Mouse (Mus musculus) ES-E14 (cell line): Measurements from ENCODE around the gene Fut1. TPM values are rescaled to one million over a fixed set of nuclear protein-coding genes. Genes with fewer than 3 reads are reported as not detected.

Source experiments
- DNase-seq: peaks from one replicate; pipeline ENCODE4 v3.0.0-alpha.2; 2013; ENCODE audit warnings: low read depth, low spot score
- H3K27ac ChIP-seq: 2 replicates; pipeline ENCODE4 v1.5.1; 2012; ENCODE audit warnings: low read depth, mild to moderate bottlenecking, low read length, moderate library complexity, mixed read lengths; ENCODE audit not compliant: poor library complexity, insufficient read depth, severe bottlenecking
- H3K36me3 ChIP-seq: 2 replicates; pipeline ENCODE4 v1.6.1; 2012; ENCODE audit warnings: mild to moderate bottlenecking, low read length, moderate library complexity, mixed read lengths; ENCODE audit not compliant: control insufficient read depth, poor library complexity, insufficient read depth, severe bottlenecking
- H3K4me1 ChIP-seq, 2 experiments: fragments of 150-350 bp in 1 of 2; sonication (generic) in 1 of 2; 2 replicates each; pipeline ENCODE4 v1.6.1; 2012; ENCODE audit warnings: low read length in 2 of 2, mild to moderate bottlenecking in 1 of 2, mixed read lengths in 1 of 2; ENCODE audit not compliant: control insufficient read depth in 2 of 2, insufficient read depth in 2 of 2, poor library complexity in 1 of 2
- H3K4me3 ChIP-seq, 2 experiments: fragments of 150-350 bp in 1 of 2; sonication (generic) in 1 of 2; 2 replicates each; pipeline ENCODE4 v1.5.1; 2012; ENCODE audit warnings: low read length in 2 of 2, low read depth in 1 of 2, mild to moderate bottlenecking in 1 of 2, mixed read lengths in 1 of 2; ENCODE audit not compliant: insufficient read depth in 1 of 2, poor library complexity in 1 of 2, severe bottlenecking in 1 of 2
- H3K9ac ChIP-seq: 2 replicates; pipeline ENCODE4 v1.6.1; 2012; ENCODE audit warnings: low read depth, mild to moderate bottlenecking, low read length, mixed read lengths; ENCODE audit not compliant: poor library complexity, insufficient read depth, severe bottlenecking
- H3K9me3 ChIP-seq: fragments of 150-350 bp; sonication (generic); 2 replicates; pipeline ENCODE4 v1.6.1; 2012; ENCODE audit warnings: low read depth, mild to moderate bottlenecking, low read length; ENCODE audit not compliant: control insufficient read depth, insufficient read depth
- CHD2 ChIP-seq: IDR thresholded peaks from 2 replicates; pipeline ENCODE4 v1.6.1; 2014; ENCODE audit warnings: mild to moderate bottlenecking, low read depth, low read length, inconsistent platforms
- HCFC1 ChIP-seq: IDR thresholded peaks from 2 replicates; pipeline ENCODE4 v1.6.1; 2012; ENCODE audit warnings: low read length, inconsistent platforms, borderline replicate concordance; ENCODE audit not compliant: insufficient read depth
- MAFK ChIP-seq: IDR thresholded peaks from 2 replicates; pipeline ENCODE4 v1.6.1; 2014; ENCODE audit warnings: mild to moderate bottlenecking, low read depth, low read length, inconsistent platforms; ENCODE audit not compliant: insufficient read depth
- ZC3H11A ChIP-seq: IDR thresholded peaks from 2 replicates; pipeline ENCODE4 v1.6.1; 2012; ENCODE audit warnings: low read depth, mild to moderate bottlenecking, inconsistent platforms, low read length, borderline replicate concordance
- ZNF384 ChIP-seq: IDR thresholded peaks from 2 replicates; pipeline ENCODE4 v1.6.1; 2012; ENCODE audit warnings: low read depth, low read length, inconsistent platforms
- in situ Hi-C, 2 experiments: fragments of 600-800 bp; cut with MboI; formaldehyde crosslinking; loops; one replicate each; pipeline ENCODE4 v1.15.1; 2025; ENCODE audit warnings: low sequenced_read_pairs in 2 of 2, inconsistent platforms in 1 of 2; ENCODE audit not compliant: unreplicated experiment in 2 of 2
- total RNA-seq: library from RNA; depleted of rRNA; stranded (reverse); fragments of 300-350 nt; gene quantifications from 2 replicates; pipeline ENCODE4 v1.2.3, GENCODE M21; 2012; rRNA removed

The Fut1 gene
- 0.49 and 2.5 TPM in 2 replicates for total RNA-seq

- no peak for DNase-seq
- Histone ChIP-seq H3K4me1 (peaks cover 2 to 5% of the 10 kb centered on the region in 2 experiments; a peak in 1 of 4 replicates), H3K9me3 (no peaks in the 10 kb centered on the region), H3K36me3 (peaks cover 2% of the 10 kb centered on the region; the same call in 1 of the 2 replicates), H3K4me3 (peak within 1 kb of the TSS; percentile 46 to 55), H3K27ac (no peak within 1 kb of the TSS), H3K9ac (no peak within 1 kb of the TSS)
- in situ Hi-C loops: no loop called here
- no peak for TF ChIP-seq HCFC1
- TF ChIP-seq MAFK: no peak
- no peak for TF ChIP-seq CHD2
- TF ChIP-seq ZNF384: no peak
- no peak for TF ChIP-seq ZC3H11A
Measured at GRCm38 (mm10) chr7:45617042-45617695, at the start of gene Fut1. Gene Fut1, plus strand, starts transcription at chr7:45617289.

- in situ Hi-C loops: no loop called here
- peak; percentile 91 for DNase-seq
- peaks cover 0 to 14% of the 10 kb centered on the region in 2 experiments; a peak in 2 of 4 replicates for H3K4me1 ChIP-seq
- H3K36me3 ChIP-seq: peaks cover 14% of the 10 kb centered on the region
- H3K4me3 ChIP-seq: peak overlapping the region; percentile 35 to 38; a peak in 3 of 4 replicates
- peak overlapping the region; percentile 87 for H3K27ac ChIP-seq
- no peaks in the 10 kb centered on the region for H3K9me3 ChIP-seq
- TF ChIP-seq CHD2 (no peak), ZNF384 (no peak), HCFC1 (no peak)
- peak overlapping the region; percentile 38; the same call in 1 of the 2 replicates for H3K9ac ChIP-seq
Measured at GRCm38 (mm10) chr7:45567780-45568516, 49.1 kb upstream of the Fut1 start.

GRCm38 (mm10) chr7:45568601-45569473 lies 48.3 kb upstream of the Fut1 start:
- Histone ChIP-seq H3K36me3 (peaks cover 14% of the 10 kb centered on the region), H3K9ac (peak overlapping the region; percentile 38; the same call in 1 of the 2 replicates), H3K4me3 (no peak overlapping the region), H3K9me3 (no peaks in the 10 kb centered on the region), H3K27ac (peak overlapping the region; percentile 87), H3K4me1 (peaks cover under 1 to 20% of the 10 kb centered on the region in 2 experiments; a peak in 2 of 4 replicates)
- in situ Hi-C loops: no loop called here
- no peak for DNase-seq
- TF ChIP-seq ZC3H11A: no peak
- no peak for TF ChIP-seq CHD2
- no peak for TF ChIP-seq MAFK
- no peak for TF ChIP-seq ZNF384
- TF ChIP-seq HCFC1: no peak

GRCm38 (mm10) chr7:45570103-45570741 lies 46.9 kb upstream of the Fut1 start, which contains the start of gene Bcat2:
Gene Bcat2, plus strand, starts transcription at chr7:45570153.
- H3K9ac ChIP-seq: peak within 1 kb of the TSS; percentile 87
- no peak for DNase-seq
- TF ChIP-seq MAFK: no peak
- TF ChIP-seq HCFC1: no peak
- TF ChIP-seq ZNF384: no peak
- no peak for TF ChIP-seq CHD2
- TF ChIP-seq ZC3H11A: no peak
- H3K36me3 ChIP-seq: peaks cover 16% of the 10 kb centered on the region
- peak within 1 kb of the TSS; percentile 87 to 89 for H3K4me3 ChIP-seq
- in situ Hi-C loops: no loop called here
- H3K27ac ChIP-seq: peak within 1 kb of the TSS; percentile 85
- no peaks in the 10 kb centered on the region for H3K9me3 ChIP-seq
- H3K4me1 ChIP-seq: peaks cover 4 to 32% of the 10 kb centered on the region in 2 experiments; a peak in 3 of 4 replicates
